Mouse (Mus musculus) adrenal gland, postnatal 4 days (tissue): Measurements from ENCODE around the gene Trafd1. TPM values are rescaled to one million over a fixed set of nuclear protein-coding genes. Genes with fewer than 3 reads are reported as not detected.
"Not testable (repeated sequence)": the region's sequence is repeated elsewhere in the genome, so short reads cannot be mapped to it uniquely, and the experiment has no call there.

Experiments used
- DNase-seq, 2 experiments: peaks; one replicate each; pipeline ENCODE4 v3.0.0; 2021 to 2022; ENCODE audit warnings: low spot score in 2 of 2, mixed read lengths in 2 of 2
- total RNA-seq, 2 experiments: library from RNA; stranded (reverse); gene quantifications; 2 replicates each; pipeline ENCODE4 v1.2.3; 2021

Trafd1 gene
- total RNA-seq, 2 experiments from 2014 or later, result 58.7 to 77.7 TPM

DNA sequence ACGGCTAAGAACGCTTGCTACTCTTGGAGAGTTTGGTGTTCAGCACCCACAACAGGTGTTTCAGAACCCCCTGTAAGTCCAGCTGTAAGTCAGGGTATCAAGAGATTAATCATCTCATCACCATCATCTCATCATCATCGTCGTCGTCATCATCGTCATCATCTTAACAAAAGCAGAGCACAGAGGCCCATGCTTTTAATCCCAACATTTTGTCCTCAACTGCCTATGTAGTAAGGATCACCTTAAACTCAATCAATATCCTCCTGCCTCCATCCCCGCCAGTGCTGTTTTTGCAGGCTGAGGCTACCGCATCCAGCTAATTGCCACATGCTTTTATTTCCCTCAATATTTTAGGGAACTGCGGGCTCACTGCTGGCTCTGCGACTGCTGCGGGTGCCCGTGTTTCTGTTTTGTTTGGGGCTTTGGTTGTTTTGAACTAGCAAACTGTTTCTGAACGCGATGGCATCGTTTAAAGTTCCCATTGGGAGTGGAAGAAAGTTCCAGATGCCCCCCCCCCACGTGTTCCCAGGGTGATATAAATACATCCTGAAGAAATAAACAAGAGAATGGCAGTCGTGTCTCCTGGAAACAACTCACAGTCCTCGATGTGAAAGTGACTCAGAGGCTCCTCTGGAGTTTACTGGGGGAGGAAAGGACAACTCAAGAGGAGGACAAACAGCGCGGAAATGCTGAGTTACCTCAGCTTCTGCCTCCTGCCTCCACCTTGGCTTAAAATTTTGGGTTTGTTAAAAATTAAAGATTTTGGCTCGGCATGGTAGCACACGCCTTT lies 883 bp upstream of the Trafd1 start:
- DNase-seq, result no peak

- no peak for DNase-seq
Observed at GRCm38 (mm10) chr5:121384757-121385460, 523 bp downstream of the Trafd1 start.

DNA sequence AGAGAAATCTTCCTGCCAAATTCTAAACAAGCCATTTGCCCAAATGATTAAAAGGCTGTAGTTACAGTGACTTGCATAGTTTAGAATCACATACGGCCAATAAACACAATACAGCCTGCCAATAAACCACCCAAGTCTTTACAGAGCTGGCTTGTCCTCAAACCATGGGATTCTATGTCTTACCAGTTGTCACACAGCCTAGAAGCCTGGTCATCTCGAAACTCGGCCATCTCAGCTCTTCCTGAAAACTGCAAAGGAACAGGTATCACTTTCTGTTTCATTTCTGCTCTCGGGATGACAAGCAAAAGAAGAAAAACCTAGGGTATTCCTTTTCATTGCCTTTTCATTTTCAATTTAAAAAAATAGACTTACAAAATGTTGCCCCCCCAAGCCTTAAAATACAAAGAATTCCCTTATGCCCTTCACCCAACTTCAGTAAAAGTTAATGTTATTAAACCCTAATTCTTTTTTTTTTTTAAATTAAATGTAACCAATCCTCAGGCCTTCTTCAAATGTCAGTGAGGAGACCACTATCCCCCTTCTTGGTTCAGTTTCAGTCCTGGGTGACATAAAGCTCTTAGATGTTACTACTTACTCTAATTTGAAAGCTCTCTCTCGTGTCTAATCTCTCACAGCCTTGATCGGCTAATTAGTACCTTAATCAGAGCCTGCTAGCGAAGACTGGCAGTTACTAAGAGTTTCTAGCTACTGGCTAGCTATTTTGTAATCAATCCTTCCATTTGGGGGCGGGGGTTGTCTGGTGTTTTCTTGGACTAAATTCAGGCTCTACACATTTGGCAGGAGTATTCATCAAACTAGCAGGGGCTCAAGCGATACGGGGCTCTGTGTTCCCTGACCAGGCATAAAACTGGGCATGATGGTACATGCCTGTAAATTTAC lies 1.3 kb downstream of the Trafd1 start:
- DNase-seq, result no peak

DNA sequence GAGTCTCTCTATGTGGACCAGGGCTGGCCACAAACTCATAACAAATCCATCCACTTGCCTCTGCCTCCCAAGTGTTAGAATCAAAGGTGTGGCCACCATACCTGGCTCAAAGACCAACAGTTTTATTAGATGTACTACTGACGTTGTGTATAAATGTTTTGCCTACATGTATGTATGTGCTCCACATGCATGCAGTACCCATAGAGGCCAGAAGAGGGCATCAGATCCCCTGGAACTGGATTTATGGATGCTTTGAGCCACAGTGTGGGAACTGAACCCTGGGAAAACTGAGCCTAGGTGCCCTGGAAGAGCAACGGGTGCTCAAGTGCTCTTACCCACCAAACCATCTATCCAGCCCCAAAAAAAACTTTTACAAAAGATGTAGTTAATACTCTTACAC lies 4.7 kb downstream of the Trafd1 start:
- no peak for DNase-seq

- no peak for DNase-seq
Observed at GRCm38 (mm10) chr5:121378678-121379256, 6.7 kb downstream of the Trafd1 start.

GRCm38 (mm10) chr5:121376972-121377371 lies 8.5 kb downstream of the Trafd1 start:
- DNase-seq, result not testable (repeated sequence)

- DNase-seq, result no peak
Observed at GRCm38 (mm10) chr5:121374790-121375189, 10.6 kb downstream of the Trafd1 start.

DNA sequence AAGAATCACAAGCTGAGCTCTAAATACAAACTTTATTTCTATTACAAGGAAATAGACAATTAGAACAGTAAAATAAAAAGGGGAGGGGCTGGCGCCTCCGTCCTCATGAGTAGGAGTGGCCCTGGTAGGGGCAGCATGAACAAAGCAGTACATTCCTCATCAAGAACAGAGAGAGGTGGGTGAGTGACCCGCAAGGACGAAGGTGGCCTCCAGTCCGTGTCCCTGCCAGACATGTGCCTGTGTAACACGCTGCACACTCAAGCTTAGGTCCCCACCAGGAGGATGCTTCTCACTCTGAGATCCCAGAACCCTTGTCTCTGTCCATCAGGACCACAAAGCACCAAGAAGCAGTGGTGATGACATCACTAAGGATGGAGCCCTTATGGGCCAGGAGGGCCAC lies 13.7 kb downstream of the Trafd1 start:
- DNase-seq, result no peak

GRCm38 (mm10) chr5:121367255-121367654 lies 18.2 kb downstream of the Trafd1 start:
- no peak for DNase-seq

GRCm38 (mm10) chr5:121366449-121367225 lies 18.8 kb downstream of the Trafd1 start:
- DNase-seq, result no peak

- DNase-seq, result no peak
Observed at GRCm38 (mm10) chr5:121363441-121363840, 22.0 kb downstream of the Trafd1 start.

- DNase-seq, result no peak
Observed at GRCm38 (mm10) chr5:121361696-121362095, 23.7 kb downstream of the Trafd1 start.

GRCm38 (mm10) chr5:121359229-121359628 lies 26.2 kb downstream of the Trafd1 start:
- DNase-seq, result no peak

- no peak for DNase-seq
Observed at GRCm38 (mm10) chr5:121343997-121344396, 41.4 kb downstream of the Trafd1 start.

- no peak for DNase-seq
Observed at GRCm38 (mm10) chr5:121342490-121342889, 42.9 kb downstream of the Trafd1 start.

DNA sequence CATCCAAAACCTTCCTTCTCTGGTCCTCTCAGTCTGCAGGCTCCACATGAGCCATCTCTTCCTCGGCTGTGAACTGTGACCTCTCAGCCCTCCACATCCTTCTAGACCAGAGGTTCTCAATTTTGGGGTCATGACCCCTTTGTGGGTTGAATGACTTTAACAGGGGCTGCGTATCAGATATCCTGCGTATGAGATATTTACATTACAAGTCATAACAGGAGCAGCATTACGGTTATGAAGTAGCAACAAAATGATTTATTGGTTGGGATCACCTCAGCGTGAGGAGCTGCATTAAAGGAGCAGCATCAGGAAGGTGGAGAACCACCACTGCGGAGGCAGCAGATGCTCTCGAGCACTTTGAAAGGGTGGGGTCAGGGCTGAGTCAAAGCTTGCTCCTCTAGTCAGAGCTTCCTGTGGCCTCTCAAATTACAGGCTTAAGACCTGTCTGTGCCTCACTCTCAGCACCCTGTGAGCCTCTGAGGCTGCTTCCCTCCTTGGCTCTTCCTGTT lies 44.4 kb downstream of the Trafd1 start:
- DNase-seq, result no peak

DNA sequence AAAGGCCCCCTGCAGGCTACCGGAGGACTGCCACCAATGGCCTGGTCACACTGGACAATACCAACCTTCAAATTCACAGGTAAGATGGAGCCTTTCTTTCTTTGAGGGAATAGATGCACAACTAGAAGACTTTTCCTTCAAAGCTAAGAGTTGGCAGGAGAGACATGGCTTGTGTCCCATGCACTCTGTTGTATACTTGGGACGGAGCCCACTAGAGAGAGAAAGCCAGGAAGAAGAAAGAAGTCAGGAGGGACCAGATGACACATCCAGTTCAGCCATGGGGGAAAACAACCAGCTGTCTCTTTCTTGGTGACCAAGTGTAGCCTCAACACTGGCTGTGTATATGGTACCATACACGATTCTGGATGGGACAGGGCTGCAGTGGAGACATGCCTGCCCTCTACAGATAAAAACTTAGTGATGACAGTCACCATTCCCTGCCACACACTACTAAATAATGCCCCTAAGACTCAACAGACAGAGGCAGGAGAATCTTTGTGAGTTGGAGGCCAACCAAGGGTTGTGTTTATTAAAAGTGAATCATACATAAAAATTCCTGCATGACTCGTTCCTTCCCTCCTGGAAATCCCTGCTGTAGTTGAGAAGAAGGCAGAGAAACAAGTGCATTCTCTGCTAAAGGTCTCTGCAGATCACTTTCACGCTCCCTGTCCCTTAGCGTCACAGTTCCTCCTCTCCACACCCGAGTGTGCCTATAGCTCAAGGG lies 45.8 kb downstream of the Trafd1 start:
- no peak for DNase-seq

- DNase-seq, result no peak
Observed at GRCm38 (mm10) chr5:121336776-121337175, 48.7 kb downstream of the Trafd1 start.

DNA sequence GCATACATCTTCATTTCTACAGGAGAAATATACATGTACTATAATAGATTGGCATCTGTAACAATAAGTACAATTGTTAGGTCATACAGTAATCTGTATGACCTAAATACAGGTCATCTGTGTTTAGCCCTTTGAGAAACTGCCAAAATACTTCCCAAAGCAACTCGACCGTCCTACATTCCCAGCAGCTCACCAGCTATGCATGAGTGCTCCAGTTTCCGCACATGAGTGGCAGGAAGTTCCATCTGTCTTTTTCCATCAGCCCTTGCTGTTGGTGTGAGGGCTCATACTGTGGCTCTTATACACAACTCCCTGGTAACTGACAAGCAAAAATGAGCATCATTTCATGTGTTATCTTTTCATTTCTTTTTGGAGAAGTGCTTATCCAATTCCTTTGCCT lies 49.4 kb downstream of the Trafd1 start:
- DNase-seq, result no peak

DNA sequence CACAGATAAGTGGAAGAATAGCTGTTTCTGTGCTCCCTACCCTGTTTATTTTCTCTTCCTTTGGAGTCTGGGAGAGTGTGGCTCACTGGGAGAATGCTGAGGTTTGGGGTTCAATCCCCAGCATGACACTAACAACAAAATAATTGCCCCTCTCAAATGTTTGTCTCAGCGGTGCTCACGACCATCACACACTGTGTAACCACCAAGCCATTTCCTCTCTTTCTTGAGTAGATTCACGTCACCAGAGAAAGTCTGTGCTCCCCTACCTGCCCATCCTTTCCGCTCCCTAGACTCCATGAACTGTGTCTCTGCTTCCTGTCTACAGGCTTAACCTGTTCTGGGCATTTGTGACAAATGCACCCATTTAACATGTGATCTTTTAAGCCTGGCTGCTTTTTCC lies 50.0 kb downstream of the Trafd1 start:
- DNase-seq, result no peak
